Mouse (Mus musculus) yolk sac, embryonic 10.5 days (tissue): Measurements from ENCODE around the gene Olfr1451.
"Not testable (repeated sequence)": the region's sequence is repeated elsewhere in the genome, so short reads cannot be mapped to it uniquely, and the experiment has no call there.

Experiments
- DNase-seq: peaks from one replicate; pipeline ENCODE4 v3.0.0-alpha.2; 2017; ENCODE audit warnings: low spot score

Gene Olfr1451

GRCm38 (mm10) chr19:12994714-12995113, at the start of gene Olfr1451:
Gene Olfr1451 (plus strand): TSS chr19:12995014.
- DNase-seq = no peak

- DNase-seq = no peak
Measured at GRCm38 (mm10) chr19:12949958-12950357, 44.9 kb upstream of the Olfr1451 start, which contains the start of gene Olfr1450. Gene Olfr1450 (plus strand): TSS chr19:12950258.

- not testable (repeated sequence) for DNase-seq
Measured at GRCm38 (mm10) chr19:12970082-12970481, 24.7 kb upstream of the Olfr1451 start.

GRCm38 (mm10) chr19:12992316-12992715, 2.5 kb upstream of the Olfr1451 start:
- DNase-seq = not testable (repeated sequence)

- no peak for DNase-seq
Measured at GRCm38 (mm10) chr19:13028227-13028626, 33.4 kb downstream of the Olfr1451 start, which contains the start of gene Olfr1453. Gene Olfr1453 (minus strand): TSS chr19:13028327.
